Mouse (Mus musculus) testis, adult 2 months (tissue): ENCODE measurements at regions not wholly inside any gene's neighbourhood (a gene's known extent, or its start where the extent isn't known, plus 50 kb on each side); places are given as distances from the start of the nearest gene placed in this dataset.

Experiments used
- H3K27ac ChIP-seq: fragments of 200-500 bp; 2 replicates; pipeline ENCODE4 v1.5.1; 2012; ENCODE audit warnings: low read depth, low read length; ENCODE audit not compliant: control insufficient read depth, insufficient read depth
- H3K27me3 ChIP-seq: fragments of 200-500 bp; 2 replicates; pipeline ENCODE4 v1.6.1; 2012; ENCODE audit warnings: mild to moderate bottlenecking, low read length, moderate library complexity; ENCODE audit not compliant: control insufficient read depth, insufficient read depth
- H3K36me3 ChIP-seq: fragments of 200-500 bp; 2 replicates; pipeline ENCODE4 v1.6.1; 2012; ENCODE audit warnings: mild to moderate bottlenecking, low read length; ENCODE audit not compliant: control insufficient read depth, insufficient read depth
- H3K4me1 ChIP-seq: fragments of 200-500 bp; 2 replicates; pipeline ENCODE4 v1.6.1; 2012; ENCODE audit warnings: low read length; ENCODE audit not compliant: control insufficient read depth, insufficient read depth
- H3K4me3 ChIP-seq: fragments of 200-500 bp; 2 replicates; pipeline ENCODE4 v1.5.1; 2012; ENCODE audit warnings: low read depth, mild to moderate bottlenecking, low read length, moderate library complexity, mixed read lengths; ENCODE audit not compliant: control insufficient read depth
- CTCF ChIP-seq: fragments of 200-500 bp; IDR thresholded peaks from 2 replicates; pipeline ENCODE4 v1.5.1; 2012; ENCODE audit warnings: low read depth, mild to moderate bottlenecking, inconsistent platforms, low read length, moderate library complexity; ENCODE audit not compliant: control insufficient read depth, insufficient read depth, insufficient replicate concordance
- POLR2A ChIP-seq: fragments of 200-500 bp; IDR thresholded peaks from 2 replicates; pipeline ENCODE4 v1.6.1; 2012; ENCODE audit warnings: low read depth, mild to moderate bottlenecking, inconsistent platforms, low read length, moderate library complexity; ENCODE audit not compliant: control insufficient read depth

DNA sequence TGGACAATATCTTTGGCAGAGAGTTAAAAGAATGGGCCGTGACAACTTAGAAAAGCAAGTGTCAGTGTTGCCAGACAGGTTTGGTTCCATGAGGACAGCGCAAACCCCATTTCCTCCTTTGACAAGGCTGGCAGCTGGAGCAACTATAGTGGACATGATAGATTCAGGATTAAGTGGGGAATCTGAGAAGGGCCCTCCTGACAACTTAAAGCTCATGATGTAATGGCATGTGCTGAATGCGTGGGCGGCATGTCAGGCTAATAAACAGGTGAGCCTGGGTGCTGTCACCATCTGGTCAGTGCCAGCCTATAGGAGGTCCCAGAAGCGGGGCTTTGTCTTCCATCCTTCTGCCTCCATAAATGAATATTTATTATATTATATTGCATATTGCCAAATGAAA, 326.3 kb downstream of the Gm11361 start:
- H3K36me3 ChIP-seq: no peaks in the 10 kb centered on the region
- H3K4me1 ChIP-seq: no peaks in the 10 kb centered on the region
- H3K27ac ChIP-seq: no peak overlapping the region
- H3K27me3 ChIP-seq: no peaks in the 10 kb centered on the region
- TF ChIP-seq CTCF (no peak), POLR2A (no peak)
- H3K4me3 ChIP-seq: no peak overlapping the region

DNA sequence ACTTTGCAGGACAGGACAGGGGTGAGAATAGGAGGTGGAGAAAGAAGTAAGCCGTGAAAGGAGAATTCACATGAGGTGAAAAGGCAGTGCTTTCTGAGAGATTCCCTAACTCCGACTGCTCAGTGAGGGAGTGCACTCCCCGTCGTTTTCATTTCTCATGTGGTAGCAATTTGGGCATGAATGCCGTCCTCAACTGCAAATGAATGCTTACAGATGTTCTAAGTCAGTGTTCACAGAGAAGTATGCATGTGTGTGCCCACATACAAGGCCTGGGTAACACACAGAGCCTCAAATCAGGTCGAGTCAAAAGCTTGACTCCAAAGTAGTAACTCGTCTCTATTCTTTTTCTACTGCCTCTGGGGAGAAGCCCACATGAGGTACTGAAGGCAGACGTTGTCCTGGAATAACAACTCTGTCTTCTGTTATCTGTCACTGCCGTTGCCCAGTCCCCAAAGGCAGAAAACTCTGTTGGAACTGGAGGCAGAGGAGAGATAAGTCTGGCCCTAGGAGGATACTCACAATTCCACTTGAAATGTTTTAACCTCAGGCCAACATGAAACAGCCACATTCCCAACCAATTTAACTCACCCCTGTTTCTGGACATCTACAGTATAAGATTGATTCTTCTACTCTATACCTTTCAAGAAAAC, 318.0 kb downstream of the Gm11361 start:
- Histone ChIP-seq H3K27me3 (no peaks in the 10 kb centered on the region), H3K4me3 (no peak overlapping the region), H3K27ac (no peak overlapping the region), H3K4me1 (no peaks in the 10 kb centered on the region), H3K36me3 (no peaks in the 10 kb centered on the region)
- TF ChIP-seq POLR2A: no peak
- TF ChIP-seq CTCF: no peak

GRCm38 (mm10) chr13:28573364-28573763, 316.0 kb downstream of the Gm11361 start:
- Histone ChIP-seq H3K4me1 (no peaks in the 10 kb centered on the region), H3K27ac (no peak overlapping the region), H3K27me3 (no peaks in the 10 kb centered on the region), H3K36me3 (no peaks in the 10 kb centered on the region), H3K4me3 (peak overlapping the region; percentile 10)
- TF ChIP-seq POLR2A (no peak), CTCF (no peak)

- no peak overlapping the region for H3K4me3 ChIP-seq
- TF ChIP-seq CTCF: no peak
- no peak for TF ChIP-seq POLR2A
- no peaks in the 10 kb centered on the region for H3K27me3 ChIP-seq
- no peaks in the 10 kb centered on the region for H3K36me3 ChIP-seq
- no peaks in the 10 kb centered on the region for H3K4me1 ChIP-seq
- no peak overlapping the region for H3K27ac ChIP-seq
These were observed 315.1 kb downstream of the Gm11361 start for GRCm38 (mm10) chr13:28572448-28572847.

GRCm38 (mm10) chr13:28571716-28572115, 314.4 kb downstream of the Gm11361 start:
- H3K4me3 ChIP-seq: no peak overlapping the region
- no peak overlapping the region for H3K27ac ChIP-seq
- H3K4me1 ChIP-seq: no peaks in the 10 kb centered on the region
- no peaks in the 10 kb centered on the region for H3K36me3 ChIP-seq
- H3K27me3 ChIP-seq: no peaks in the 10 kb centered on the region
- TF ChIP-seq POLR2A (no peak), CTCF (no peak)

DNA sequence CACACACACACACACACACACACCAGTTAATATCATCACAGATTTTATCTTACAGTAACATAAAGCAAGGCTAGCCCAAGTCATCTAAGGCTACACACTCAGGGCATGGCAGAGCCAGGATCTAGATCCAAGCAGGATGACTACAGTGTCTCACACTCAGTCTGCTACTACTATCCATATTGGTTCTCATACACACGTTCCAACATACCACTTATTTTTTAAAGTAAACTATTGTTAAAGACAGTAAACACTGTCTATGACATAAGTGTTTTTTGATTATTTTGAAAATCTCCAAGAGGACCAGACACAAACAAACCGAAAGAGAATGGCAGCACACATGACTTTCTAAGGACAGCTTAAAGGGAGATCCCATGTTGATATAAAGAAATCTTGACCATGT, 306.3 kb downstream of the Gm11361 start:
- Histone ChIP-seq H3K27ac (no peak overlapping the region), H3K4me3 (no peak overlapping the region), H3K27me3 (no peaks in the 10 kb centered on the region), H3K36me3 (no peaks in the 10 kb centered on the region), H3K4me1 (no peaks in the 10 kb centered on the region)
- TF ChIP-seq POLR2A (no peak), CTCF (no peak)

- Histone ChIP-seq H3K4me3 (no peak overlapping the region), H3K27me3 (no peaks in the 10 kb centered on the region), H3K36me3 (no peaks in the 10 kb centered on the region), H3K27ac (no peak overlapping the region), H3K4me1 (no peaks in the 10 kb centered on the region)
- TF ChIP-seq CTCF: no peak
- no peak for TF ChIP-seq POLR2A
These were observed 302.8 kb downstream of the Gm11361 start for GRCm38 (mm10) chr13:28560081-28560480.
